ENCODE assay signal across 14 mouse cellular contexts in the genomic region with DNA sequence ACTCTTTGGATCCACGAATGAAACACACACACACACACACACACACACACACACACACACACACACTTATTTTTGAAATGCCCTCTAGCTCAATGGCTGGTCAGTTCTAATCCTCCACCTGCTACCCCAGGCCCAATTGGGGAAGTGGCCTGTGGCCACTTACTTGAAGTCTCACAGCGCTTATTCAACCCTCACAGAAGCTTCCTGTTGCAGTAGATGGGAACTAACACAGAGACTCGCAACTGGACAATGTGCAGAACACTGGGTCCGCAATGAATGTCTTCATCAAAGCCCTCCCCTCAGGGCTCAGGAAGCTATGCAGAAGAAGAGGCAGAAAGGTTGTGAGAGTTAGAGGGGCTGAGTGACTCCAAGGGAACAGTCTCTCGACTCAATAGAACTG.
"Had no signal": no experiment of that assay in that cellular context is flagged by ENCODE, and none has a peak within 500 bp of the region (broad histone marks: within the 10 kb centered on the region; RNA-seq: fewer than 3 reads in every experiment).

No protein-coding gene starts in this region.

- H3K27ac ChIP-seq: intestine, embryonic 15.5 days; limb, embryonic 12.5 days; midbrain, embryonic 12.5 days; stomach, embryonic 15.5 days had no signal

- DNase-seq: kidney, adult 18-20 months; kidney, postnatal 14 days; layer of hippocampus, postnatal 36 days; lung, adult 2 months; lung, postnatal 36 days; right cerebral cortex, postnatal 14 days; thymus, adult 2 months; thymus, postnatal 36 days had no signal

- H3K9ac ChIP-seq: intestine, embryonic 15.5 days; limb, embryonic 12.5 days; midbrain, embryonic 12.5 days; stomach, embryonic 15.5 days had no signal

- H3K4me2 ChIP-seq: intestine, embryonic 15.5 days; limb, embryonic 12.5 days; midbrain, embryonic 12.5 days; stomach, embryonic 15.5 days had no signal

- H3K9me3 ChIP-seq: intestine, embryonic 15.5 days; limb, embryonic 12.5 days; midbrain, embryonic 12.5 days; stomach, embryonic 15.5 days had no signal

- H3K27me3 ChIP-seq: intestine, embryonic 15.5 days; limb, embryonic 12.5 days; midbrain, embryonic 12.5 days; stomach, embryonic 15.5 days had no signal

- H3K4me1 ChIP-seq: midbrain, embryonic 12.5 days had no signal

- H3K4me3 ChIP-seq: intestine, embryonic 15.5 days; limb, embryonic 12.5 days; midbrain, embryonic 12.5 days; stomach, embryonic 15.5 days had no signal

- ATAC-seq: intestine, embryonic 15.5 days; lung, postnatal 0 days; midbrain, embryonic 16.5 days had no signal

- H3K36me3 ChIP-seq: intestine, embryonic 15.5 days; limb, embryonic 12.5 days; midbrain, embryonic 12.5 days; stomach, embryonic 15.5 days had no signal
